Comparison of ENCODE assay signal across 7 mouse cellular contexts in genomic region chr17:81064279-81064978, GRCm38 (mm10). TPM values are rescaled to one million over a fixed set of nuclear protein-coding genes. Genes with fewer than 3 reads are reported as not detected.
DNase-seq lines count a peak whose midpoint lies in the region; ATAC-seq and TF ChIP-seq lines count a peak whose summit lies in the region.

No protein-coding gene starts in this region.

- H3K27me3 ChIP-seq in kidney, embryonic 14.5 days (ENCODE audit: control insufficient read depth, insufficient read depth, low read length): no peaks in the 10 kb centered on the region

- no peak for TF ChIP-seq POLR2A in lung, adult 2 months (IDR thresholded peaks at IDR 0.05; ENCODE audit: borderline replicate concordance, extremely low read depth, low read depth, low read length)
- TF ChIP-seq POLR2A in olfactory bulb, adult 2 months (IDR thresholded peaks at IDR 0.05; ENCODE audit: insufficient read depth, low read depth, low read length): no peak

- WGBS in kidney, embryonic 14.5 days: 17% methylated on average over 26 of the region's 28 CpGs
- 6% methylated on average over 28 of the region's 28 CpGs for WGBS in lung, adult 2 months
- WGBS in olfactory bulb, adult 2 months: 7% methylated on average over 28 of the region's 28 CpGs

- peak; percentile 69 for DNase-seq in A20 (ENCODE audit: low read depth, low spot score)
- DNase-seq in cerebellum, adult 9-11 months: peak; percentile 20
- peak; percentile 9 for DNase-seq in lung, adult 2 months

- no peaks in the 10 kb centered on the region; the same call in 1 of the 2 replicates for H3K9me3 ChIP-seq in kidney, embryonic 14.5 days (ENCODE audit: control insufficient read depth, low read length)

- peak overlapping the region; percentile 54 for H3K4me3 ChIP-seq in kidney, embryonic 14.5 days (ENCODE audit: low read length)
- peak overlapping the region; percentile 95 for H3K4me3 ChIP-seq in lung, adult 2 months (replicated peaks; ENCODE audit: extremely low read depth, low read depth, low read length)
- H3K4me3 ChIP-seq in olfactory bulb, adult 2 months (ENCODE audit: insufficient read depth, low read depth, low read length): peak overlapping the region; percentile 76

- peak overlapping the region; percentile 50 for H3K4me2 ChIP-seq in kidney, embryonic 14.5 days (replicated peaks; ENCODE audit: low read depth, low read length)

- TF ChIP-seq CTCF in lung, adult 2 months (IDR thresholded peaks at IDR 0.05; ENCODE audit: insufficient read depth, low read length): no peak
- TF ChIP-seq CTCF in olfactory bulb, adult 2 months (IDR thresholded peaks at IDR 0.05; ENCODE audit: insufficient read depth, low read depth, low read length): no peak

- 0 out of 2 replicates have a peak overlapping the region, but pooled peaks have one; percentile 24 for H3K27ac ChIP-seq in kidney, embryonic 14.5 days (ENCODE audit: low read depth, low read length)
- H3K27ac ChIP-seq in olfactory bulb, adult 2 months (ENCODE audit: insufficient read depth, low read depth, low read length): peak overlapping the region; percentile 58; the same call in 1 of the 2 replicates

- H3K36me3 ChIP-seq in kidney, embryonic 14.5 days (ENCODE audit: control insufficient read depth, insufficient read depth, low read length): no peaks in the 10 kb centered on the region

- ATAC-seq in CD4-positive, CD25-positive, alpha-beta regulatory T cell, adult 4 months: peak; percentile 77
- peak; percentile 63 for ATAC-seq in granulocyte monocyte progenitor cell, adult 5-6 weeks (replicated peaks; ENCODE audit: poor library complexity, severe bottlenecking)
- ATAC-seq in kidney, embryonic 14.5 days (ENCODE audit: low FRiP score, low TSS enrichment): peak; percentile 89

- H3K9ac ChIP-seq in kidney, embryonic 14.5 days (ENCODE audit: low read depth, low read length): peak overlapping the region; percentile 73

- H3K4me1 ChIP-seq in kidney, embryonic 14.5 days (ENCODE audit: control insufficient read depth, insufficient read depth, low read length): peaks cover 10% of the 10 kb centered on the region
- H3K4me1 ChIP-seq in lung, adult 2 months (ENCODE audit: control insufficient read depth, insufficient read depth, low read length): peaks cover 5% of the 10 kb centered on the region
- peaks cover 2% of the 10 kb centered on the region; the same call in 1 of the 2 replicates for H3K4me1 ChIP-seq in olfactory bulb, adult 2 months (ENCODE audit: control insufficient read depth, insufficient read depth, low read length)

RNA-seq across cellular contexts. Expression of gene Thumpd2, which starts 0.5 kb away (rescaled TPM):
- 10 to 100 TPM; 16.2 to 18.8 TPM for polyA plus RNA-seq in CD4-positive, CD25-positive, alpha-beta regulatory T cell, adult 4 months (2017; shearing (Covaris generic))
- 8.4 and 11.7 TPM in 2 replicates for total RNA-seq in granulocyte monocyte progenitor cell, adult 5-6 weeks (2014; fragmentation: Nextera tagmentation)
- 11.3 and 15.8 TPM in 2 replicates for total RNA-seq in granulocyte monocyte progenitor cell, adult 5-6 weeks (2017)
- 13.1 and 14.3 TPM in 2 replicates for polyA plus RNA-seq in kidney, embryonic 14.5 days (2014; fragmentation: Nextera tagmentation; extraction: Ambion mirVana)
- polyA plus RNA-seq in lung, adult 2 months (2012; rRNA removed): 1.3 and 1.5 TPM in 2 replicates
- polyA plus RNA-seq in olfactory bulb, adult 2 months (2012; ENCODE audit: insufficient read depth, insufficient read length, low replicate concordance, missing spikeins): not detected in 2 replicates

Comparison
In these comparisons a context has a peak if more than half of its experiments do, and no peak if none do; other contexts are left out.
1. Peak in every context shown above with its lines: DNase-seq, ATAC-seq, H3K4me3 ChIP-seq and H3K27ac ChIP-seq.
2. DNase-seq: peak in every context shown above with its lines; median percentile 69 in A20; 20 in cerebellum, adult 9-11 months; 9 in lung, adult 2 months.